Mouse (Mus musculus): ENCODE results near the gene Brd3. TPM values are rescaled to one million over a fixed set of nuclear protein-coding genes. Genes with fewer than 3 reads are reported as not detected.

The Brd3 gene
- polyA plus RNA-seq, 1 experiment = 14.9 TPM

DNA sequence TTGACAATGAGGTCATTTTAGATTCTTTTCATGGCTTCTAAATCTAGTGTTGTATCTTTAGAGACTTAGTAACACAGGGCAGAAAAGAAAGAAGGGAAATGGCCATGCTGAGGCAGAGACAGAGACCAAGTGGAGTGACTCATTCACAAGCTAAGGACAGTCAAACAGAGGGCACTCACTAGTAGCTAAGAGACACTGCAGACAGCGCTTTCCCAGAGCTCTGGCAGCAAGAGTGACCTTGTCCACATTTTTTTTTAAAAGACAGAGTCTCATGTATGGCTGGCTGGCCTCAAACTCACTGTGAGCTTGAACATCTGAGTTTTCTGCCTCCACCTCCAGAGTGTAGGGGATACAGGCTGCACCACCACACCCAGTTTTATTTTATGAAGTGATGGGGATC, 69.6 kb downstream of the Brd3 start:
- no peak overlapping the region for H3K27ac ChIP-seq (ENCODE audit: insufficient read depth, low read depth, low read length)
- no peak for TF ChIP-seq CTCF (IDR thresholded peaks at IDR 0.05; ENCODE audit: extremely low read depth, insufficient read length, insufficient replicate concordance, low read depth, low read length)
- TF ChIP-seq POLR2A (IDR thresholded peaks at IDR 0.05; ENCODE audit: low read depth, low read length) = no peak
- 65% methylated on average over 1 of the region's 1 CpGs for WGBS
- H3K36me3 ChIP-seq (ENCODE audit: control insufficient read depth, insufficient read depth, low read length) = no peaks in the 10 kb centered on the region
- H3K4me1 ChIP-seq (ENCODE audit: control insufficient read depth, insufficient read depth, insufficient read length, low read length) = peaks cover 11% of the 10 kb centered on the region; the same call in 1 of the 2 replicates
- no peak overlapping the region for H3K4me3 ChIP-seq (ENCODE audit: low read depth, low read length)
- H3K27me3 ChIP-seq (ENCODE audit: control insufficient read depth, insufficient read depth, low read length) = no peaks in the 10 kb centered on the region

DNA sequence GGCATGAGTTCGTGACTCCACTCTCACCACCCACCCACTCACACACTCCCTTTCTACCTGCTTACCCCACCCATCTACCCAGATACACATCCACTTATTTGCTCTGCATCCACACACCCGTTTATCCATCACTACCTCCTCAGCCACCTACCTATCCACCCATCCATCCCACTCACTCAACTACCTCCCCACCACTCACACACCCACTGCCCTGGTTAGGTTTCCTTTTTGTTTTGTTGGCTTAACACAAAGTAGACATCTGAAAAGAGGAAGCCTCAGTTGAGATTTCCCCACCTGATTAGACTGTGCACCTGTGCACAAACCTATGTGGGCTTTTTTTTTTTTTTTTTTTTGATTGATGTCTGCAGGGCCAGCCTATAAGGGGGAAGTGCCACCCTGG, 74.9 kb downstream of the Brd3 start:
- H3K36me3 ChIP-seq (ENCODE audit: control insufficient read depth, insufficient read depth, low read length) = no peaks in the 10 kb centered on the region
- 48% methylated on average over 2 of the region's 2 CpGs for WGBS
- TF ChIP-seq POLR2A (IDR thresholded peaks at IDR 0.05; ENCODE audit: low read depth, low read length) = no peak
- TF ChIP-seq CTCF (IDR thresholded peaks at IDR 0.05; ENCODE audit: extremely low read depth, insufficient read length, insufficient replicate concordance, low read depth, low read length) = no peak
- H3K4me1 ChIP-seq (ENCODE audit: control insufficient read depth, insufficient read depth, insufficient read length, low read length) = peaks cover 5% of the 10 kb centered on the region; the same call in 1 of the 2 replicates
- no peak overlapping the region for H3K27ac ChIP-seq (ENCODE audit: insufficient read depth, low read depth, low read length)
- no peaks in the 10 kb centered on the region for H3K27me3 ChIP-seq (ENCODE audit: control insufficient read depth, insufficient read depth, low read length)
- H3K4me3 ChIP-seq (ENCODE audit: low read depth, low read length) = no peak overlapping the region

DNA sequence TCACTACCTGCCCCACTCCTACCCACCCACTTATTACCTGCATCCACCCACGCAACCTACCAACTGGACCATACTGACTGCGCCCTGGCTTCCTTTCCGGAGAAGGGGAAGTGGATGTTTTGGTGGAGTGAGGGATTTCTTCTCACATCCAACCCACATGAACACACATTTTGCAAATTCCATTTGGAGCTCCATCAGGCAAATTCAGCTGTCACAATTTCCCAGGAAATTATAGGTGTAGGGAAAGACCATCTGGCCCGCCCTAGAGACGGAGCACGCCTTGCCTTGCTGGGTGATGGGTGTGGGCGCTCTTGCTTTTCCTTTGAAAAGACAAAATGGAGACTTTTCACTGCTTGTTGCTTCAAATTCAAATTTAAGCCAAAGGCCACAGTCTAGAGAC, 76.8 kb downstream of the Brd3 start:
- peaks cover 10% of the 10 kb centered on the region for H3K4me1 ChIP-seq (ENCODE audit: control insufficient read depth, insufficient read depth, insufficient read length, low read length)
- no peaks in the 10 kb centered on the region for H3K36me3 ChIP-seq (ENCODE audit: control insufficient read depth, insufficient read depth, low read length)
- 88% methylated on average over 7 of the region's 7 CpGs for WGBS
- H3K4me3 ChIP-seq (ENCODE audit: low read depth, low read length) = no peak overlapping the region
- TF ChIP-seq CTCF (IDR thresholded peaks at IDR 0.05; ENCODE audit: extremely low read depth, insufficient read length, insufficient replicate concordance, low read depth, low read length) = no peak
- no peak for TF ChIP-seq POLR2A (IDR thresholded peaks at IDR 0.05; ENCODE audit: low read depth, low read length)
- no peak overlapping the region for H3K27ac ChIP-seq (ENCODE audit: insufficient read depth, low read depth, low read length)
- no peaks in the 10 kb centered on the region for H3K27me3 ChIP-seq (ENCODE audit: control insufficient read depth, insufficient read depth, low read length)

DNA sequence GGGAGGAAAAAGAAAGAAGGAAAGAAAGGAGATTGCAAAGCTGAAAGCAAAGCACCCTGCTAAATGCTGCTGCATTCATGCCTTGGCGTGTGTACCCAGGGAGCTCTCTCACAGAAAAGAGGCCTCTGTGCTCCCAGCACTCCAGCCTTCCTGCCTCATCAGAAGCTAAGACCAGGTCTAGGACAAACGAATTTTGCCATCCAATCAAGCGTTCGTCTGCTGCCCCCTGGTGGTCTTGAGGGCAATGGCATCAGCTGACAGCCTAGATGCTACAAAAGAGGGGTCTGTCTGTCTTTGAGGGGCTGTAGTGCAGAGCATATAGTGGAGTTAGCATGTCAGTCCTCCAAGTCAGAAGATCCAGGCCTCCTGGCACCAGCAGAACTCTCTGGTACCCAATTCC, 79.4 kb downstream of the Brd3 start:
- Histone ChIP-seq H3K27ac (ENCODE audit: insufficient read depth, low read depth, low read length) (no peak overlapping the region), H3K36me3 (ENCODE audit: control insufficient read depth, insufficient read depth, low read length) (no peaks in the 10 kb centered on the region), H3K4me3 (ENCODE audit: low read depth, low read length) (no peak overlapping the region), H3K27me3 (ENCODE audit: control insufficient read depth, insufficient read depth, low read length) (no peaks in the 10 kb centered on the region), H3K4me1 (ENCODE audit: control insufficient read depth, insufficient read depth, insufficient read length, low read length) (peaks cover 19% of the 10 kb centered on the region)
- 2% methylated on average over 4 of the region's 4 CpGs for WGBS
- TF ChIP-seq CTCF (IDR thresholded peaks at IDR 0.05; ENCODE audit: extremely low read depth, insufficient read length, insufficient replicate concordance, low read depth, low read length) (peak; percentile 99), POLR2A (IDR thresholded peaks at IDR 0.05; ENCODE audit: low read depth, low read length) (no peak)

DNA sequence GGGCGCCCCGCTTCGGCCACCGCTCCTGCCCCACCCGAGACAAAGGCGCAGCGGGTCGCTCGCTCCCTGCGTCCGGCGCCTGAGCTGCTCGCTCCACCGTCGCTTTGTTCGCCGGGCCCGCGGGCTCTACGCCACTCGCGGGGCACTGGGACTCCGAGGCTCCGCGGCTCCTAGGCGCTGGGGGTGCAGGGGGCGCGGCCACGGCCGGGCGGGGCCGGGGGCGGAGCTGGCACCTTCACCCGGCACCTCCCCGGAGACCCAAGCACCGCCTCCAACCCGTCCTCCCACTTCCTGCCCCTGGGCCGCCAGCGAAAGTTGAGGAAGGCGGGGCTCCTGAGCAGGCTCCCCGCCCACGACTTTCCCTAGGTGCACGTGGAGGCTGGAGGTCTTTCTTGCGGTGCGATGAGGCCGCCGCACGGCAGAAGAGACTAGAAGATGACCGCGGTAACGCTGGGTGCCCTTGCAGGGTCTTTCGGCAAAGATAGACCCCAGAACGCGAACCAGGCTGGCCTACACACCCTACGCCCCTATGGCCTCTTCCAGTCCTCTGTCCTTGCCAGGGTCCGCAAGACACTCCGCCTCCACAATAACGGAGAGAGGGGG, 80.5 kb downstream of the Brd3 start, which contains the start of gene Vav2:
Gene Vav2 (minus strand): TSS at position 179 of the 603 bp plus-strand sequence.
- peak within 1 kb of the TSS; percentile 84 for H3K27ac ChIP-seq (ENCODE audit: insufficient read depth, low read depth, low read length)
- TF ChIP-seq POLR2A (IDR thresholded peaks at IDR 0.05; ENCODE audit: low read depth, low read length) (peak; percentile 62; the same call in 1 of the 2 replicates), CTCF (IDR thresholded peaks at IDR 0.05; ENCODE audit: extremely low read depth, insufficient read length, insufficient replicate concordance, low read depth, low read length) (no peak)
- 2% methylated on average over 58 of the region's 58 CpGs for WGBS

DNA sequence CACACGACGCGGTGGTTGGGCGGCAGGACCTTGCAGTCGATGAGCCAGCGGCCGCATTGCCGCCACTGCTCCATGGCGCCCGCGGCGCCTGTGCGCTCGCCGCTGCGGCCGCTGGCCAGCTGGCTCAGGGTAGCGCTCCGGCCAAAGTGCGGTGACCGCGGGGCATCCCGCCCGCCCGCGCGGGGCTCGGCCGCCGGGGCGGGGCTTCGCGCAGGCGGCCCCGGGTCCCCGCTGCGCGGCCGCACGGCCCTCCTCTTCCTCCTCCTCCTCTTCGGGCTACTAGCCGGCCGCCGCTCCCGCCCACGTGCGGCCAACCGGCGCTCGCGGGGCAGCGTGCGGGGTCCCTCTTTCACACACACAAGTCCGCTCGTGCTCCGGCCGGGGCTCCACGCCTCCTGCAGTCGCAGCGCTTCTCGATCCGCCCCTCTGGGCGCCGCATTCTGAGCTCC, 81.0 kb downstream of the Brd3 start:
- Histone ChIP-seq H3K36me3 (ENCODE audit: control insufficient read depth, insufficient read depth, low read length) (no peaks in the 10 kb centered on the region), H3K27ac (ENCODE audit: insufficient read depth, low read depth, low read length) (peak overlapping the region; percentile 84), H3K4me1 (ENCODE audit: control insufficient read depth, insufficient read depth, insufficient read length, low read length) (peaks cover 24% of the 10 kb centered on the region), H3K27me3 (ENCODE audit: control insufficient read depth, insufficient read depth, low read length) (no peaks in the 10 kb centered on the region), H3K4me3 (ENCODE audit: low read depth, low read length) (peak overlapping the region; percentile 76)
- TF ChIP-seq POLR2A (IDR thresholded peaks at IDR 0.05; ENCODE audit: low read depth, low read length) (peak; percentile 48; the same call in 1 of the 2 replicates), CTCF (IDR thresholded peaks at IDR 0.05; ENCODE audit: extremely low read depth, insufficient read length, insufficient replicate concordance, low read depth, low read length) (no peak)
- WGBS = under 1% methylated on average over 64 of the region's 64 CpGs

More for the DNA sequence above, 80.5 kb downstream of the Brd3 start, which contains the start of gene Vav2:
- Histone ChIP-seq H3K4me3 (ENCODE audit: low read depth, low read length) (peak within 1 kb of the TSS; percentile 76), H3K36me3 (ENCODE audit: control insufficient read depth, insufficient read depth, low read length) (no peaks in the 10 kb centered on the region), H3K4me1 (ENCODE audit: control insufficient read depth, insufficient read depth, insufficient read length, low read length) (peaks cover 19% of the 10 kb centered on the region), H3K27me3 (ENCODE audit: control insufficient read depth, insufficient read depth, low read length) (no peaks in the 10 kb centered on the region)

DNA sequence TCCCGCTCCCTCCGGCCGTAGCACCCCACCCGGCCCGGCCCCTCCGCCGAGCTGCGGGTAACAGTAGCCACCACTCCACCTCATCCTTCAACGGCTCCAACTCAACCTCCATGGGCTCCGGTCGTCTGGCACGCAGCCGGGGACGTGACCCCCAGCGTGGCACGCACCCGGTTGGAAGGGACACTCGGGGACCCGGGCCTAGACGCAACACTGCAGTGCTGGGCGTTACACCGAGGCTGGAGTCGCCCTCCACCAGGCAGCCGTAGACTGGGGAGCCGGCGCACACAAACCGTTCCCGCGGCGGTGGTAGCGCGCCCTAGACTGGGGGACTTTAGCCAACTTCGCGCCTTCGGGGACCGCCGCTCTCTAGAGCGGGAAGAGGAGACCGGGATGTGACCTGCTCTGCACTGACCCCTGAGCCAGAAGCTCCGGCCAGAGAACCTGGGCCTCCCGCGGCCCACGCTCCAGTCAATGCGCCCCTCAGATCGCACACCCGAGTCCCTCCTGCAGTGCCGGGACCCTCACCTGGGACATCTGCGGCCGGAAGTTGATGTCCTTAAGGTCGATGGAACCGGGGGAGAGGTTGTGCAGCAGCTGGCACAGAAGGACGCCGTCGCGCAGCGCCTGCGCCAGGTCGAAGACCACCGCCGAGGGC, 81.6 kb downstream of the Brd3 start:
- under 1% methylated on average over 59 of the region's 60 CpGs for WGBS
- H3K36me3 ChIP-seq (ENCODE audit: control insufficient read depth, insufficient read depth, low read length) = no peaks in the 10 kb centered on the region
- H3K27me3 ChIP-seq (ENCODE audit: control insufficient read depth, insufficient read depth, low read length) = no peaks in the 10 kb centered on the region
- TF ChIP-seq POLR2A (IDR thresholded peaks at IDR 0.05; ENCODE audit: low read depth, low read length) (no peak), CTCF (IDR thresholded peaks at IDR 0.05; ENCODE audit: extremely low read depth, insufficient read length, insufficient replicate concordance, low read depth, low read length) (no peak)
- H3K4me1 ChIP-seq (ENCODE audit: control insufficient read depth, insufficient read depth, insufficient read length, low read length) = peaks cover 24% of the 10 kb centered on the region
- peak overlapping the region; percentile 76 for H3K4me3 ChIP-seq (ENCODE audit: low read depth, low read length)
- H3K27ac ChIP-seq (ENCODE audit: insufficient read depth, low read depth, low read length) = peak overlapping the region; percentile 29
